Mouse (Mus musculus): ENCODE results near the gene Plcd3. TPM values are rescaled to one million over a fixed set of nuclear protein-coding genes. Genes with fewer than 3 reads are reported as not detected.

Plcd3 gene
- 0.82 and 1.1 TPM in 2 replicates for polyA plus RNA-seq (2015; fragmentation: Nextera tagmentation; extraction: Ambion mirVana)

DNA sequence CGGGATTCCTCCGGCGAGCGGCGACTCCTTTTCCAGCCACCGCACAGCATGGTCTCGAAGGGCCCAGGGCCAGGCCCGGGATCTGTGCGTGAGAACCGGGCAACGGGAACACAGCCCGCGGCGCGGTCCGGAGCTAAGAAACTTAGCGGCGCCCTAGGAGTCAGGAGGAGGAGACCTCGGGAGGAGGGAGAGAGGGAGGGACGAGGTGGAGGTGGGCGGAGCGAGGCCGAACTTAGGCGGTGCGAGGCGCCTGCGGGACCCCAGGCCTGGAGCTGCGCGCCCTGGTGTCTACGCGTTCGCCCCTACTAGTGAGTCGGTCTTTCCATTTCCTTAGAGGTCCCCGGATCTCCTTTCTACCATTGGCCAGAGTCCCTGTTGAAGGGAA, at the start of gene Plcd3, which contains the start of gene Acbd4:
Gene Plcd3 (minus strand): TSS at position 178 of the 385 bp plus-strand sequence.
Gene Acbd4 (plus strand): TSS at position 202 of the 385 bp plus-strand sequence.

DNA sequence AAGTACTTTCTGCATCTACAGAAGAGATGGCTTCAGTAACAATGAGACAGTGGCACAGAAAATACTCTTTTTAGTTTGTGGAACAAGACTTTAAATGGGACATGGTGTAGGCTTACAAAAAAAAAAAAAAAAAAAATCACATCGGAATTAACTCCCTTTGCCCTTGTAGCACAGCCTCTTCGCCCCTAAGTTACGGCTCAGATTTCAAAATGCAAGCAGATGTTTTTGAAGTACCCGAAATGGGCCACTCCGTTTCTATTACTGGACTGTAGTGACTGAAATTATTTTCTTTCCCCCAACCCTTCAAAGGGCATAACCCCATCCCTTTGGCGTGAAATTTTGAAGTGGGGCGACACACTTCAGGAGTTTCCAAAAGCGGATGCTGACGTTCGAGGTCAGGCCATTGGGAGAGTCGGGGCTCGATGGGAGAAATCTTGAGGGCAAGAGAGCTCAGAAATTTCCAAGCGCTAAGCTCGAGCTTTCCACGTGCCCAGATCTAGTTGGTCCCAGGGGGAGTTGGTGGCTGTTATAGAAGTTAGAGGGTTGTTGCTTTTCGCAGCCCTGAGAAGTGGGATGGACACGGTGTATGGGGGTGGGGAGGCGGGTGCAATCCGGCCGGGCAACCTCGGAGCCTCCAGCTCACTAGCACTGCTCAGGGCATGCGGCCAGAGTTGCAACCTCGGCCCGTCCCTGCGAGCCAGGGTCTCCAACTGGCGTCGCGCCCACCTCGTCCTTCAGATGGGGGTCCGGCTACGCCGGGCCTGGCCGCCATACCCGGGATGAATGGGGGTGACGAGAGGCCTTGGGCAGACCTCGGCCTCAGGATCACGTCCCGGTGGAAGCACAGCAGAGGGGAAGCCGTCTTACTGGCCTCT, 30.5 kb upstream of the Plcd3 start, which contains the start of gene Hexim2:
Gene Hexim2 (plus strand): TSS at position 729 of the 875 bp plus-strand sequence.

DNA sequence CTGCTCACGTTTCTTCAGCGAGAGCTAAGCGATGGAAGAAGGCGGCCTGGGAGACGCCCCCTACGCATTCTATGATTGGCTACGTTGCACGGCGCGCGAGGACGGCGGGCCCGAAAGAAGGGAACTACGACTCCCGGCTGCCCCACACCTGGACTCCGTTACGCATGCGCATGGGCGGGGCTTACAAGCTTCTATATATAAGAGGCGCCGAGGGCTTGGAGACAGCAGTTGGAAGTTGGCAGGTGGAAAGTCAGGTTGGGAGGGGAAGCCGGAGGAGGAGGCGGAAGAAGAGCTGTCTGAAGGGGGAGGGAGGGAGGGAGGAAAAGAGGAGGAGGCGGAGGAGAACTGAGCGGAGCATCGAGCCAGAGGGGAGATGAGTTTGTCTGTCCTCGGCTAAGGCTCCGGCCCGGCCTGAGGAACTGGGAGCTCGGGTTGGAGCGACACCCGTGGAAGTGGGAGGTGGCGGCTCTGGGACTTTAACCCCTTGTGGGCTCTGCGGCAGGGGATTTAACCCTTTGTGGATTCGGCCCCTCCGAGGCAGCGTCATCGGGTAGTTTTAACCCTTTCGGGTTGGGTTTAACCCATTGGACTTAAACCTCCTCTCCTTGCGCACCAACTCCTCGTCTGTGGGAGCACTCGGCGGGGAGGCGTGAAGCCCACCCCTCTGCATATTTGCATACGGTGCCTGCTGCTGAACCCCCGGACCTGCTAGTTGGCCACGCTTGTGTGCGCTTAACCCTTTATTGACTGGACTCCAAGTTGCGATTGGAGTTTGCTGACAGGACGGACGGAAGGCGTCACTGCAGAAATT, 14.8 kb upstream of the Plcd3 start, which contains the start of gene Hexim1:
Gene Hexim1 (plus strand): TSS at position 224 of the 811 bp plus-strand sequence.

DNA sequence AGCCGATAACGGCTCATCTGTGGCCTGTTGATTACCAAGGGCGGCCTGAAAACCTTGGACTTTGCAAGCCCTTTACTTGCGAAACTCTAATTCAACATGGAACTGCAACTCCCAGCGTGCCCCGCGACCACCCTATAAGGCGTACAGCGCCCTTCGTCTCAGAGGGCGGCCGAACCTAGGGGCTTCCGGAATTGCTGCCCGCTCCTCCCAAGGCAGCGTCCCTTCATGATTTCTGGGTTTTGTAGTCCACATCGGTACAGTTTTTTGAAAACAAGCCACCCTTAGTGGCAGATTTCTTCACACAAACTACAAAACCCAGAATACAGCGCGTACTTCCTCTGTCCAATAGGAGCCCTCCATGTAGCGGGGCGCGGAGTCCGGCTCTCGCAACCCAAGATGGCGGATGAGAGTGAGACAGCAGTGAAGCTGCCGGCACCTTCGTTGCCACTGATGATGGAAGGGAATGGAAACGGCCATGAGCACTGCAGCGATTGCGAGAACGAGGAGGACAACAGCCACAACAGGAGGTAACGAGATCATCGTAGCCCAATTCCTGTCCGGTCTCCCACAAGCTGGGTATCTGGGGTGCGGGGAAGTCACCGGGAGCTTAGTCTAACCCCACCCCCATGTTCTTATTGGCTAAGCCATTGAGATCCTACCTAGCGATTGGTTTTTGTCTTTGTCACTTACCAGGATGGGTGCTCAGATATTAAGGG, 73.1 kb downstream of the Plcd3 start, which contains the start of the genes Nmt1 and Dcakd:
Gene Nmt1 (plus strand): TSS at position 15 of the 716 bp plus-strand sequence.
Gene Dcakd (minus strand): TSS at position 158 of the 716 bp plus-strand sequence.

Other genes starting within 250 kb of the Plcd3 start
- 110 and 121 TPM in 2 replicates for gene Eftud2, start 220.7 kb downstream of the Plcd3 start, polyA plus RNA-seq (2015; fragmentation: Nextera tagmentation; extraction: Ambion mirVana)
- gene Ccdc103, start 220.5 kb downstream of the Plcd3 start, polyA plus RNA-seq (2015; fragmentation: Nextera tagmentation; extraction: Ambion mirVana): 0.69 and 0.77 TPM in 2 replicates
- not detected in 2 replicates for gene Fam187a, start 216.5 kb downstream of the Plcd3 start, polyA plus RNA-seq (2015; fragmentation: Nextera tagmentation; extraction: Ambion mirVana)
- 8.5 and 9.8 TPM in 2 replicates for gene Gfap, start 200.7 kb downstream of the Plcd3 start, polyA plus RNA-seq (2015; fragmentation: Nextera tagmentation; extraction: Ambion mirVana)
- gene Kif18b, start 176.5 kb downstream of the Plcd3 start, polyA plus RNA-seq (2015; fragmentation: Nextera tagmentation; extraction: Ambion mirVana): 7.1 and 9.6 TPM in 2 replicates
- gene C1ql1, start 155.0 kb downstream of the Plcd3 start, polyA plus RNA-seq (2015; fragmentation: Nextera tagmentation; extraction: Ambion mirVana): 0.08 and 0.28 TPM in 2 replicates
- gene Nmt1, start 73.5 kb downstream of the Plcd3 start, polyA plus RNA-seq (2015; fragmentation: Nextera tagmentation; extraction: Ambion mirVana): 53.0 and 56.6 TPM in 2 replicates
- gene Dcakd, start 73.3 kb downstream of the Plcd3 start, polyA plus RNA-seq (2015; fragmentation: Nextera tagmentation; extraction: Ambion mirVana): 20.9 and 27.5 TPM in 2 replicates
- gene Acbd4, start within 50 bp of the Plcd3 start, polyA plus RNA-seq (2015; fragmentation: Nextera tagmentation; extraction: Ambion mirVana): 30.9 and 34.6 TPM in 2 replicates
- gene Hexim1, start 14.6 kb upstream of the Plcd3 start, polyA plus RNA-seq (2015; fragmentation: Nextera tagmentation; extraction: Ambion mirVana): 3.3 and 4.2 TPM in 2 replicates
- 8.2 and 8.6 TPM in 2 replicates for gene Hexim2, start 30.8 kb upstream of the Plcd3 start, polyA plus RNA-seq (2015; fragmentation: Nextera tagmentation; extraction: Ambion mirVana)
- gene Fmnl1, start 69.4 kb upstream of the Plcd3 start, polyA plus RNA-seq (2015; fragmentation: Nextera tagmentation; extraction: Ambion mirVana): 11.2 and 16.8 TPM in 2 replicates
- gene 1700023F06Rik, start 106.9 kb upstream of the Plcd3 start, polyA plus RNA-seq (2015; fragmentation: Nextera tagmentation; extraction: Ambion mirVana): 0.25 and 0.52 TPM in 2 replicates
- gene Spata32, start 116.8 kb upstream of the Plcd3 start, polyA plus RNA-seq (2015; fragmentation: Nextera tagmentation; extraction: Ambion mirVana): not detected in 2 replicates
- 2.5 TPM in 2 replicates for gene Map3k14, start 165.8 kb upstream of the Plcd3 start, polyA plus RNA-seq (2015; fragmentation: Nextera tagmentation; extraction: Ambion mirVana)